Mouse (Mus musculus) adrenal gland, postnatal 14 days (tissue): ENCODE data around the gene Cdc42ep2. TPM values are rescaled to one million over a fixed set of nuclear protein-coding genes. Genes with fewer than 3 reads are reported as not detected.

Source experiments
- DNase-seq: peaks from one replicate; pipeline ENCODE4 v3.0.0; 2021; ENCODE audit warnings: mixed read lengths
- total RNA-seq: library from RNA; stranded (reverse); gene quantifications from 2 replicates; pipeline ENCODE4 v1.2.3, GENCODE M21; 2021

Cdc42ep2 gene
- total RNA-seq, 1 experiment from 2014 or later, result 9.6 TPM

DNA sequence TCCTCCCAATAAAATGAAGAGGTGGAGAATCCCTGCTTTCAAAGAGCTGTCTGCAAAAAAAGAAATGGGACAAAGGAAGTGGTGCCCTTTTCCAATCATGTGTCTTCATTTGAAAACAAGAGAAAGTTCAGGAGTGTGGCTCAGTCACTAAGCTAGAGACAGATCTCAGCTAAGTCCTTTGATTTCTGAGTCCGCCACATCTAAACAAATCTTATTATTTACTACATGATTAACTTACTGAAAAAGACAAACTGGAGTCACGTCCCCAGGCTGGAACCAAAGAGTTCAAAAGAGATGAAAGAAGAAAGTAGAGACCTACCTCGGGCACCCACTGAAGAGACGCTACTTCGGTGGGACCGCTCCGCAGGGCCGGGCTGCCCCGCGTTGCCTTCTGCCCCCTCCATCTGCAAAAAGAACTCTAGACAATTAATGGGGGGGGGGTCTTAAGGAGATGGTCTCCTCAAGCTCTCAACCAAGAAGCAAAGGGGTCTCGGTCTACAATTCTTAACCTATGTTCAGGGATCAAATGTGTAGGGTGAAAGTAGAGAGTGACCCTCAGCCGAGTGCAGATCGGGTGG is 50.1 kb downstream of the Cdc42ep2 start:
- DNase-seq, result no peak

DNA sequence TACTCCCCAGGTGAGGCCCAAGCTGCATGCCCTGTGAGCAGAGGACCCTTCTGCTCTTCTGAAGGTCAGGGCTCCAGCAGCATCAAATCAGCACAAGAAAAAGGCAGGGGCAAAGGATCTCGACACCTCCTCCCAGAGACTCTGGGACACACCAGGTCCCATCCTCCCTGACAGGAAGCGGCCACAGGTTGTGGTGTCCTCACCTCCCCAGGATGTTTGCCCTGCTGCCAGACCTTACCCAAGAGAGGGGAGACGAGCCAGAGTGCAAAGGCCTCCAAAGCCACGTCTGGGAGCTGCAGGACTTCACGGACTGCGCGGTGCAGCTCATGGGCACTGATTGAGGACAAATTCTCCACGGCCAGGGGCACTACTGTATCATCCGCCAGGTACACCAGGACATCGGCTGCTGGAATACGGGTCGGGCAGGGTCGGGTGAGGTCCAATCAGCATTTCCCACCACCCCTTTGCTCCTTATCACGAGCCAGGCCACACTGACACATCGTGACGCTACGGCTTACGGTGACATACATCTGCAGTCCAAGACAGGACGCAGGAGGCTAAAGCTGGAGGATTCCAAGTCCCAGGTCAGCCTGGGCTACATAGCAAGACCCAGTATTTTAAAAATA is 51.6 kb downstream of the Cdc42ep2 start:
- DNase-seq, result no peak

DNA sequence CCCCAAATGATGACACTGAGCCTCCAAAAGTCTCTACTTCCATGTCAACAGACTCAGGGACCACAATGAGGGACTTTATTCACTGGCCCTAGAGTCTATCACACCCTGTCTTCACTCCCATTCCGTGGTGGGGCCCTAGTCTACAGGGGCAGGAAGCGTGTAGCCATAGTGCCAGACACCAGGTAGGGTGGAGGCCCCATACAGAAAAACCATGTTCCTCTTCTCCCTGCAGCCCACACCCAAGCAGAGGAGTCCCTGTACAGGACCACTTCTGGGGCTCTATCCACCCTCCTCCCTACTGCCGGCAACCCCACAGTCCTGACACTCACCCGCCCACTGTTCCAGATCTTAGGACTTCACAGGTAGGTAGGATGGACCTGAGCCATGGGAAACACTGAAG is 52.1 kb downstream of the Cdc42ep2 start:
- no peak for DNase-seq

DNA sequence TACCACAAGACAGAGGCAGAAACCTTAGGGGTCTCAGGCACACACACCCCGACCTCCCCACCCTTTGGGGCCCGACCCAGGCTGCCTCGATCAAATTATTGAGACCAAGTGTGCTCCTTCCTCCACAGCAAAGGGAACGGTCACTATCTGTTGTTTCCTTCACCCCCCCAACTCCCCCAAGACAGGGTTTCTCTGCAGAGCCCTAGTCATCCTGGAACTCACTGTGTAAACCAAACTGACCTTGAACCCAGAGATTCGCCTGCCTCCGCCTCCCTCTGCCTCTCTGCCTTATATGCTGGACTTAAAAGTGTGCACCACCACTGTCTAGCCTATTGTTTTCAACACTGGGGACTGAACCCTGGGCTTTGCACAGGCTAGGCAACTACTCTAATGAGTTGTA is 52.9 kb downstream of the Cdc42ep2 start:
- DNase-seq, result no peak

DNA sequence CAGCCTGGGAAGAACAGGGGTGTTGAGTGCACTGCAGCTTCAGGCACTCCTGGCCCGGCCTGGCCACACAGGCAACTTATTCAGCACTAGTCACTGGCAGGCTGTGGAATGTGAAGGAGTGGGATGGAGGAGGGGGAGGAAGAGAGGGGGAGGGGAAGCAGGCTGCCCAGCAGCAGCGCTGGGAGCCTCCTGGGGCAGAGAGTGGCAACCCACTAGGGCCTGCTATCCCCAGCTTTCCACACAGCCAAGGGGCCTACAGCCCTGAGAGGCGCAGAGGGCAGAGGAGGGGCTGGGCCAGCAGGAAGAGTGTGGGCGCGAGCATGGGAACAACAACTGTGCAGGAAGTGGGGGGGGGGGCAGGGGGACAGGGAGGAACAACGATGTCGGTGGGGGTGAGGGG is 53.3 kb downstream of the Cdc42ep2 start:
- DNase-seq, result peak; percentile 39

DNA sequence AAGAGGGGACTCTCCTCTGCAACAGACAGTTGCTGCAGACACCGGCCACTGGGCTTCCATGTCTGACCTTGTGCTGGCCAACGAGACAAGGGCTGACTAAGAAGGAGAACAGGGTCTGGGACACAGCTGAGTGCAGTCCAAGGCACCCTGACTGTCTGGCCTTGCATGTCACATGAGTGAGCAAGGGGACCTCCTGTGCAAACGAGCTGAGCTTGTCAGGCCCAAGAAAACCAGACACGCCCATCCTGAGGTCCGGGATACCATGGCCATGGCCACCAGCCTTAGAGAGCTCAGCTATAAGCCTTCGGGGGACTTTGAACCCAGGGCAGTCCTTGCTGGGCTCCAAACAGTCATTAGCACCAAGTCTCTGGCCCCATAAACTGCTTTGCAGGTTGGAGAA is 56.5 kb downstream of the Cdc42ep2 start:
- DNase-seq, result peak; percentile 74

Other genes starting within 250 kb of the Cdc42ep2 start
- gene Map3k11, start 236.1 kb downstream of the Cdc42ep2 start, total RNA-seq, result 50.4 and 51.2 TPM in 2 replicates
- gene Pcnx3, start 235.9 kb downstream of the Cdc42ep2 start, total RNA-seq, result 75.1 and 78.4 TPM in 2 replicates
- not detected in 2 replicates for gene Kcnk7, start 220.4 kb downstream of the Cdc42ep2 start, total RNA-seq
- gene Ehbp1l1, start 198.5 kb downstream of the Cdc42ep2 start, total RNA-seq, result 29.1 and 29.3 TPM in 2 replicates
- 41.3 and 50.4 TPM in 2 replicates for gene Fam89b, start 195.2 kb downstream of the Cdc42ep2 start, total RNA-seq
- 212 and 214 TPM in 2 replicates for gene Ltbp3, start 183.9 kb downstream of the Cdc42ep2 start, total RNA-seq
- gene Scyl1, start 153.4 kb downstream of the Cdc42ep2 start, total RNA-seq, result 87.4 and 92.1 TPM in 2 replicates
- gene Frmd8, start 49.5 kb downstream of the Cdc42ep2 start, total RNA-seq, result 26.0 and 34.5 TPM in 2 replicates
- 14.7 and 16.5 TPM in 2 replicates for gene Slc25a45, start 47.0 kb downstream of the Cdc42ep2 start, total RNA-seq
- 1.4 and 1.7 TPM in 2 replicates for gene Tigd3, start 30.7 kb downstream of the Cdc42ep2 start, total RNA-seq
- 118 and 119 TPM in 2 replicates for gene Dpf2, start 11.8 kb downstream of the Cdc42ep2 start, total RNA-seq
- gene Pola2, start 39.4 kb upstream of the Cdc42ep2 start, total RNA-seq, result 24.6 and 28.4 TPM in 2 replicates
- not detected in 2 replicates for gene Slc22a20, start 61.3 kb upstream of the Cdc42ep2 start, total RNA-seq
- 28.5 and 41.5 TPM in 2 replicates for gene Capn1, start 91.1 kb upstream of the Cdc42ep2 start, total RNA-seq
- 53.2 and 54.8 TPM in 2 replicates for gene Syvn1, start 121.8 kb upstream of the Cdc42ep2 start, total RNA-seq
- gene Mrpl49, start 133.0 kb upstream of the Cdc42ep2 start, total RNA-seq, result 59.7 and 68.2 TPM in 2 replicates
- gene Fau, start 133.0 kb upstream of the Cdc42ep2 start, total RNA-seq, result 956 and 1,133 TPM in 2 replicates
- gene Znhit2, start 136.4 kb upstream of the Cdc42ep2 start, total RNA-seq, result 24.9 and 25.3 TPM in 2 replicates
- 9.5 and 19.3 TPM in 2 replicates for gene Tm7sf2, start 143.6 kb upstream of the Cdc42ep2 start, total RNA-seq
- gene Vps51, start 152.4 kb upstream of the Cdc42ep2 start, total RNA-seq, result 44.9 and 47.9 TPM in 2 replicates
- gene Tmem262, start 155.2 kb upstream of the Cdc42ep2 start, total RNA-seq, result not detected in 2 replicates
- gene Gm28374, start 157.4 kb upstream of the Cdc42ep2 start, total RNA-seq, result not detected in 2 replicates
- gene Zfpl1, start 160.1 kb upstream of the Cdc42ep2 start, total RNA-seq, result 31.0 and 33.5 TPM in 2 replicates
- gene Cdca5, start 160.2 kb upstream of the Cdc42ep2 start, total RNA-seq, result 5.5 and 5.7 TPM in 2 replicates
- gene AC131692.1, start 169.6 kb upstream of the Cdc42ep2 start, total RNA-seq, result 0.56 and 0.60 TPM in 2 replicates
- 0.33 TPM in 1 of 2 replicates, not detected in the other for gene Naaladl1, start 181.0 kb upstream of the Cdc42ep2 start, total RNA-seq
- 12.9 and 15.4 TPM in 2 replicates for gene Sac3d1, start 193.8 kb upstream of the Cdc42ep2 start, total RNA-seq
- gene Snx15, start 203.5 kb upstream of the Cdc42ep2 start, total RNA-seq, result 21.7 and 23.6 TPM in 2 replicates
- gene Batf2, start 216.2 kb upstream of the Cdc42ep2 start, total RNA-seq, result 0.52 and 1.5 TPM in 2 replicates
- gene Arl2, start 216.7 kb upstream of the Cdc42ep2 start, total RNA-seq, result 61.2 and 61.5 TPM in 2 replicates